Mouse (Mus musculus) G1E-ER4 (cell line): ENCODE measurements around the gene Brs3. TPM values are rescaled to one million over a fixed set of nuclear protein-coding genes. Genes with fewer than 3 reads are reported as not detected.

Source experiments
- GATA1 ChIP-seq: IDR thresholded peaks from one replicate; pipeline ENCODE4 v1.8.0; 2012; ENCODE audit warnings: low read length, inconsistent platforms
- polyA plus RNA-seq: library from polyadenylated mRNA; stranded (reverse); fragments of >175 nt; gene quantifications from 2 replicates; pipeline ENCODE4 v1.2.3, GENCODE M21; 2012

Brs3 gene
- polyA plus RNA-seq = not detected in 2 replicates

DNA sequence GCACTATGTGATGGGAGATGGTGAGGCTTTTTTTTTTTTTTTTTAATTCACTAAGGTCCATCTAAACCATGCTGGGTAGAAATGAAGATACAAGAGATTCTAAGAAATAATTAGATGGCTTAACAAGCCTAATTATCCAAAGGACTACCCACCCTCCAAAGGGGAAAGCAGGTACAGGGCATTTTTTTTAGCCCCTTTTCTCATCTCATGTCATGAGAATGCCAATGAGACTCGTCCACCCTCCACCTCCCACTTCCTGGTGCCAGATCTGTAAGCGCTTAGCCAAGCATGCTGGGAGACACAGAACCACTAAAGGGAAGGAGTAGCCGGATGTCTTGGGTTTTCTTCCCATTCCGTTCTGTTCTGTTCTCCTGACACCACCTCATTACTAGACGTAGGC is at the start of gene Brs3:
Brs3 (plus strand) TSS at position 301 of the 400 bp plus-strand sequence.
- TF ChIP-seq GATA1 = no peak

DNA sequence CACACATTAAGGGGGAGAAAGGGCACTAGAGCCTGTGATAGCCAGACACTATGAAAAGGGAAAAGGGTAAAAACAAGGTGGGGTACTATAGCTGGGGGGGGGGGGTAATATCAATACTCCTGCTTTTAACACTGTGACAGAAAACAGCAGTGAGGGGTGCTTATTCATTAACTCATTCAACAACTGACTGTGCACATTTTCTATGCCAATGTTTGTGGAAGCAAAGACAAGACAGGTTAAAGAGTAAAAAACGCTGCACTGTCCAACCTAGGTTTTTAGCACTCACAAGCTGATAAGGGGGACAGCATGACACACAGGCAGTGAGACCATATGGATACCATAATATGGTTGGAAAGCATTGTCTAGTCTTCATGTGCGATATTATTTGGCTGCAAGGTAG is 30.0 kb upstream of the Brs3 start:
- no peak for TF ChIP-seq GATA1

DNA sequence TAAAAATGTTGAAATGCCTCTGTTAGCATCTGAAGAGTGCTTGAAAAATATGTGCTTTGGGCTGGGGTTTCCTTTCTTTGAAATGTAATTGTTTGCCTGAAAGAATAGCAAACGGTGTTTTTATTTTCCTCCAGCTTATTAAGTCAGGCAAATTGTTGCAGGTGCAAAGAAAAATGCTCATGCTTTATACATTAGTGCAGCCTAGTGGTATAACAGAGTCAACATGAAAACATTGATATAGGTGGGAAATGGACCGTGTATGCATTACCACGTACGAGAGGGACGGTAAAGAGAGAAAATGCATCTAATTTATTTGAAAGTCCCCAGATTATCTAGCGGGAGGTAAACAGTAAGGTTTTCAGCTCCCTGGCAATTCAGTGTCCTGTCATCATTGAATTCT is 995 bp downstream of the Brs3 start:
- no peak for TF ChIP-seq GATA1

DNA sequence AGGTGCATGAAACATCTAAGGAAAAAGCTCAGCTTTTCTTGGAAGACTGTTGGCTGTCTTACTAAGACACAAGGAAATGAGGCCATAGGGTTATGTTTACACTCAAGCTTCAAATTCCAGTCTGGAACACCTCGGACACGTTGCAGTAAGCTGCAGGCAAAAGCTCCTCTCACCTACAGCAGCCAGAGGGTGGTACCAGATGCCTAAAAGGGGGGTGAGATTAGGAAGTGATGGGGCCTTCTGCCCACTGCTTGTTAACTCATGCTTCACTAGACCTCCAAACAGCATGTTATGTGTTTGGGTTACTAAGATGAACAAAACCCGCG is 9.9 kb downstream of the Brs3 start:
- no peak for TF ChIP-seq GATA1

DNA sequence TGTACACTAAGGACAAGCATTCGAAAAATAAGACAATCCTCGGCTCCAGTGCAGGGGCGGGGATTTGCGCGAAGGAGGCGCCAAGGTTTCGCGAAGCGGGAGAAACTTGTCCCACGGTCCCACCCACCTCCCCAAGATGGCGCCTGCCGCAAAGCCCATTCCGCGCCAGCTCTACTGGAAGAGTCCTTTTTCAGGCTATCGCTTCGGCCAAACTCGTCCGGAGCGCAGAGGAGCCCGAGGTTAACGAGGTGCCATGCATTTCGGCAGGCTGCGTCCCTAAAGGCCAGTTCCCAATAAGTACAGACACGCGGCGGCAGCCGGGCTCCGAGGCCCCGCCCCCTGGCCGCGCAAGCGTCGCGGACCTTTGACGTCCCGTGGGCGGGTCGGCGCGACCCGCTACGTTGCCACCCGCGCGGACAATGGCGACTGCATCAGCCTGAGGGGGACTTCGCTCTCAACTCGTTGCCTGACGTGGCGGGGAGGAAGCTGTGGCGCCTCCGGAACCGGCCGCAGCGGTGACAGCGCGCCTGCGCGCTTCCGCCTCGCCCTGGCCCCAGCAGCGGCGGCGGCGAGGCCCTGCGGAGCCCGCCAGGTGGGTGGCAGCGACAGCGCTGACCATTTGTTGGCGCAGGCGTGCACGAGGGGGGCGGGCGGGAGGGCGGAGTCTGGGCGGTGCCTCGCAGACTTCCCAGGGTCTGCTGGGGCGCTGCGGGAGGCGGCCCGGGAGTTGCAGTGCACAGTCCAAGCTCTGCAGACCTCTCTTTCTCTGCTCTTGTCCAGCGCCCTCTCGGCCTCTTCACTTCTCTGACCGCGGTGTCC is 10.5 kb downstream of the Brs3 start, which contains the start of gene Htatsf1:
Htatsf1 (plus strand) TSS at position 410 of the 819 bp plus-strand sequence.
- TF ChIP-seq GATA1 = no peak

DNA sequence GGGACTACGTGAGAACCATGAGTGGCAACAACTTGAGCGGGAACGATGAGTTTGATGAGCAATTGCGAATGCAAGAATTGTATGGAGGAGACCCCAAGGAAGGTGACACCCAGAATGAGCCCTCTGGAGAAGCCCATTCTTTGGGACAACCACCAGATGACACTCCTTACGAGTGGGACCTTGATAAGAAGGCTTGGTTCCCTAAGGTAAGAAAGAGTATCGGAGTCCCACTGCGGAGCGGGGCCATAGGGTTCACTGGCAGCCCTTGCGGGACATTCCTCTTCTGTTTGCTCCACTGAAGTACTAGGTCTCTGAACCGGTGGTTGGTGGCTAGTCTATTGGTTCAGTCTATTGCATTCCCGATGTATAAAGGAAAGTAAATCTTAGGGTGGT is 11.1 kb downstream of the Brs3 start:
- TF ChIP-seq GATA1 = no peak

DNA sequence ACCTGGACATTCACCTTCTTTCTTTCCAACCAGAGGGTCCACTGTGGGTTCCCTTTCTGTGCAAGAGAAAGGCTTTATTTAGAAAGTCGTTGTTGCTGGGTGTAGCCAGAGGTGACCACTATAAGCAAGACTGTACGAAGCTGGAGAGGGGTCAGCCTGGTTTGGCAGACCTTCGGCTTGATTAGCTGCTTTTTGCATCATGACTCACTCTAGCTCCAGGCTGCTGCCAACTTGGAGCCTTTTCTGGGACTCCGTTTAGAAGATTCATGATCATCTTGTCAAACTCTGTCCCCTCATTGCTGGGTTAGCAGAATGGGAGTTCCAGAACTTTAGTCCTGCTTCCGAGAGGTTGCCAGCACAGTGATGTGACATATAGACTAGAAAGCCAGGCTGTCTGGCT is 38.6 kb downstream of the Brs3 start:
- no peak for TF ChIP-seq GATA1

DNA sequence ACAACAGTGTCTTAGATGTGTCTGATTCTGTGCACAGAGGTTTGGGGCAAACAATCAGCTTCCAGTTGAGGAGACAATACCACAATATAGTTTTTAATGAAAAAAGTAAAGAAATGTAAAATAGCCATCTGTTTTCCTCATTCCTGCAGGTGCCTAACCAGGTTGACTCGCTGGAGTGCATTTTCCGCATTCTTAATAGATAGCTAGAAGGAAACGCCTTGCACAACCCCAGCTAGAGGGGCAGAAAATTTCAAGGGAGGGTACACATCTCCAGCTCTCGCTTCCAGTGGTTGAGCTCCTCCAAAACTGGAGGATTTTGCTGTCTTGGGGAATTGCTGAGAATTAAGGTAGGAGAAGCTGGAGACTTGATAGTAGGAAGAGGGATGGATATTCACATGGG is 44.9 kb downstream of the Brs3 start, which contains the start of gene Vgll1:
Vgll1 (plus strand) TSS at position 301 of the 400 bp plus-strand sequence.
- TF ChIP-seq GATA1 = no peak

Other genes starting within 250 kb of the Brs3 start
- gene Map7d3, start 220.7 kb upstream of the Brs3 start, polyA plus RNA-seq = not detected in 2 replicates
- gene Adgrg4, start 172.9 kb upstream of the Brs3 start, polyA plus RNA-seq = not detected in 2 replicates
- gene Htatsf1, start 10.5 kb downstream of the Brs3 start, polyA plus RNA-seq = 20.3 and 28.3 TPM in 2 replicates
- gene Vgll1, start 45.0 kb downstream of the Brs3 start, polyA plus RNA-seq = not detected in 2 replicates
- not detected in 2 replicates for gene Cd40lg, start 169.1 kb downstream of the Brs3 start, polyA plus RNA-seq